Mouse (Mus musculus) liver, embryonic 14 days (tissue): Measurements from ENCODE around the gene Ddx25. TPM values are rescaled to one million over a fixed set of nuclear protein-coding genes. Genes with fewer than 3 reads are reported as not detected.

Experiments used
- polyA plus RNA-seq: library from polyadenylated mRNA; depleted of rRNA; stranded (reverse); fragments of >200 nt; gene quantifications from 2 replicates; pipeline ENCODE4 v1.2.3, GENCODE M21; 2012; rRNA removed

Ddx25 gene
- 0.10 TPM in 2 replicates for polyA plus RNA-seq

DNA sequence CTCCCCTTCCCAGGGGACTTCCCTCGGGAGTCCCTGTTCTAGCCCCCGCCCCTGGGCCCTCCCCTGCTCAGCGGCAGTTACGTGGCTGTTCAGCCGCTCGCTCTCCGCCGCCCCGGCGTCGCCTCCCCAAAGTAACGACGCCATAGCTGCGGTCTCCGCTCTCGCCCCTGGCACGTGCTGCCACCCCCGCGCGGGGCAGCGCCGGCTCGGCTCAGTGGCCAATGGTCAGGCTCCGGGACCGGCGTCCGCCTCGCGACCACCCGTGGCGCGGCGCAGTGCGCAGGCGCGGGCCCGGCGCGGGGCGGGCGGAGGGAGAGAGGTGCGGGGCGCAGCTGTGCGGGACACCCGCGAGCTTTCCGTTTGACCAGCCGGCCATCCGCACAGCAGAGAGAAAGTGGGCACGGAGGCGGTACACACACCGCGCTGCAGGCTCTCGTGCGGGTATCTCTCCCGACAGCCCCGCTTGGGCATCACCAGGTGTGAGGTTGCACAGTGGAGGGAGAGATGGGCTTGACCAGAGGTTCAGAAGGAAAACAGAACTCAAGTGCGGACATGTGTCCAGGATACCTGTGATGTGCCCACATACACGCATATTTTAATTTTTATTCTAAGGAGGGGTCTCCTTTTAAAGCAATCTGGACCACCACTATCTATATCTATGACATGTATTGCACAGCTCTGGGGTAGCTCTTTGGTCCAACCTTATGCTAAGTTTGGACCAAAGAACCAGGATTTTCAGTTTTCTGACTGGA, at the start of gene Ddx25, which contains the start of gene Pus3:
Gene Ddx25, minus strand, starts transcription at position 272 of the 752 bp plus-strand sequence.
Gene Pus3, plus strand, starts transcription at position 339 of the 752 bp plus-strand sequence.

DNA sequence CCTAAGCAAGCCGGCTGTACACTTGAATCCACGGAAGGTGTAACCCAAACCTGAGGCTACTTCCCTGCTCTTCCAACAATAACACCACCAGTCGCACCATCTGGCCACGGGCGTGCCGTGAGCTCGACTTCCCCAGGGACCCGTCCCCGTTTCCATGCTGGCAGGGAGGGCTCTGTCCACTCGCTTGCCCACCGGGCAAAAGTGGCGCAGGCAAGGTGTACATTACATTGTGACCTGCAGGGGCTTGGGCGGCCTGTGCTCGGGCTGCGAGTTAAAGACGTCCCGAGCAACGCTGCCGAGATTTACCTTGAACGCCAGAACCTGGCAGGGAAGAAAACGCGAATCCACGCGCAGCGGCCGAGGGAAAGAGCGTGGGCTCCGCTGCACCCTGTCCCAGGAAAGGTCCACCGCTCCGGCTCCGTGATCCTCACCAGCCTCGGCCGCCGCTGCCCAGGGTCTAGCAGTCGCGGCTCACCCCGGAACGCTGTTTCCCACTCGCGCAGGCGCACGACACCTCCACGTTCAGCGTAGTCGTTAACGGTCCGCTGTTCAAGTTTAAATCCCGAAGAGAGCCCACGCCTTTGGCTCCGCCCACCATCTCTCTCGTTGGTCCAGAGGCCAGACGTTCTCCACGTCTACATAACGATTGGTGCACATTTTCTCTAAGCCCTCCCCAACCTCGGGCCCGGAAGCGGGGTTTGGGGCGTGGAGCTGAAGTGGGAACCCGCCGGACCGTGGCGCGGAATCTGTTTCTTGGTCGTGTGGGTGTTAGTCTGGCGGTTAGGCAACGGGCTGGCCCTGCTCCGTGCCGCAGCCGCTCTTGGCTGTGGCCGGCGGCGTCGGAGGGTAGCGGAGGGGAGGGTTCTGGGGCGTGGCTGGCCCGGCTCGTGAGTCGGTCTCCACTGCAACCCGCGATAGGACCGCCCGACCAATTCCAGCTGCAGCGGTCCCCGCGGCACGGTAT, 11.5 kb upstream of the Ddx25 start, which contains the start of the genes Pate2 and Hyls1:
Gene Pate2, plus strand, starts transcription at position 714 of the 964 bp plus-strand sequence.
Gene Hyls1, minus strand, starts transcription at position 828 of the 964 bp plus-strand sequence.

DNA sequence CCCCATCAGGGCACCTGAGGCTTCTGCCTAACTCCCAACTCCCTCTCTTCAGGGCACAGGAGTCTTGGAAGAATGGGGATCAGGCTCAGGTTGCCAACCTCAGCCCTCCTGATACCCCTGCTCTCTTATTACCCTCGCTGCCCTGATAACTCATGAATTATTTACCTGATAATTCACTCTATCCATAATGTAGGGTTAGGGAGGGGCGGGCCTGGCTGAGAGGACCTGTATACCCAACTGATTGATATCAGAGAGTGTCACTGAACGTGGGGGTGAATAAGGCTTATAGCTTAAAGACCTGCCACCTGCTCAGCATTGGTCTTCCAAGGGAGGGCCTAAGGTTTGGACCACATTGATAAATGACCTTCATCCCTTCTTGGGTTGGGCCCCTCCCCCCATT, 40.2 kb downstream of the Ddx25 start, which contains the start of gene Gm1113:
Gene Gm1113, minus strand, starts transcription at position 101 of the 400 bp plus-strand sequence.

Other genes starting within 250 kb of the Ddx25 start
- gene Cdon, start 137.4 kb downstream of the Ddx25 start, polyA plus RNA-seq = 0.47 and 0.93 TPM in 2 replicates
- gene Gm1113, start 40.3 kb downstream of the Ddx25 start, polyA plus RNA-seq = not detected in 2 replicates
- 6.8 and 7.5 TPM in 2 replicates for gene Pus3, start 67 bp upstream of the Ddx25 start, polyA plus RNA-seq
- gene Pate2, start 11.8 kb upstream of the Ddx25 start, polyA plus RNA-seq = 0.13 and 0.18 TPM in 2 replicates
- gene Hyls1, start 11.9 kb upstream of the Ddx25 start, polyA plus RNA-seq = 4.1 and 5.1 TPM in 2 replicates
- gene Pate4, start 53.4 kb upstream of the Ddx25 start, polyA plus RNA-seq = not detected in 2 replicates
- gene Pate3, start 89.7 kb upstream of the Ddx25 start, polyA plus RNA-seq = not detected in 2 replicates
- not detected in 2 replicates for gene Pate1, start 128.9 kb upstream of the Ddx25 start, polyA plus RNA-seq
- gene Gm17677, start 182.5 kb upstream of the Ddx25 start, polyA plus RNA-seq = not detected in 2 replicates
- gene Gm17727, start 219.6 kb upstream of the Ddx25 start, polyA plus RNA-seq = not detected in 2 replicates
- gene Gm27235, start 231.6 kb upstream of the Ddx25 start, polyA plus RNA-seq = not detected in 2 replicates
- not detected in 2 replicates for gene D730048I06Rik, start 231.6 kb upstream of the Ddx25 start, polyA plus RNA-seq